Mouse (Mus musculus): ENCODE results near the gene Krt16.

The Krt16 gene

GRCm38 (mm10) chr11:100269821-100270332 is 21.2 kb upstream of the Krt16 start, which contains the start of gene Krt42:
Krt42 (minus strand) TSS chr11:100269871.
- CTCF ChIA-PET = interaction anchor here in 3 of 4 experiments (0.9 to 8.5 kb wide), 5 partner anchors 12 to 130 kb away, joined by 3 to 71 read pairs (median 3); no protein-coding TSS in a partner anchor
- POLR2A ChIA-PET = interaction anchor here (0.5 to 8.7 kb wide), 18 partner anchors 8 to 81 kb away, joined by 3 to 162 read pairs (median 6); partner anchors contain the start of genes Eif1 (in 2 of the 4) and Krt17 (in 2 of the 4)

GRCm38 (mm10) chr11:100262058-100262980 is 13.6 kb upstream of the Krt16 start:
- ChIA-PET POLR2A (interaction anchor here (0.5 to 11.3 kb wide), 34 partner anchors 8 to 952 kb away, joined by 3 to 262 read pairs (median 5); partner anchors contain the start of genes Eif1 (in 4 of the 4) and Krt42 (in 1 of the 4)), CTCF (interaction anchor here in 3 of 4 experiments (0.5 to 7.3 kb wide), 15 partner anchors 8 to 1196 kb away, joined by 3 to 69 read pairs (median 4); no protein-coding TSS in a partner anchor)

GRCm38 (mm10) chr11:100261235-100261605 is 12.5 kb upstream of the Krt16 start:
- CTCF ChIA-PET = interaction anchor here (0.6 to 7.3 kb wide), 15 partner anchors 9 to 1074 kb away, joined by 3 to 69 read pairs (median 4); no protein-coding TSS in a partner anchor
- POLR2A ChIA-PET = interaction anchor here (0.6 to 11.3 kb wide), 25 partner anchors 8 to 359 kb away, joined by 3 to 262 read pairs (median 6); partner anchors contain the start of genes Eif1 (in 3 of the 4) and Krt42 (in 1 of the 4)

- POLR2A ChIA-PET = interaction anchor here (0.6 to 11.3 kb wide), 19 partner anchors 10 to 360 kb away, joined by 3 to 262 read pairs (median 6); partner anchors contain the start of genes Eif1 (in 3 of the 4) and Krt42 (in 1 of the 4)
- CTCF ChIA-PET = interaction anchor here (0.6 to 7.3 kb wide), 14 partner anchors 9 to 1075 kb away, joined by 3 to 69 read pairs (median 4); no protein-coding TSS in a partner anchor
These were observed 12.0 kb upstream of the Krt16 start, which contains the start of gene Krt17 for GRCm38 (mm10) chr11:100260514-100261234. Krt17 (minus strand) TSS chr11:100261029.

- CTCF ChIA-PET = interaction anchor here in 2 of 4 experiments (5.1 to 7.3 kb wide), 2 partner anchors 23 kb away, joined by 48 to 69 read pairs; no protein-coding TSS in a partner anchor
These were observed 10.4 kb upstream of the Krt16 start for GRCm38 (mm10) chr11:100259079-100259478.

GRCm38 (mm10) chr11:100257967-100258366 is 9.3 kb upstream of the Krt16 start:
- ChIA-PET CTCF (interaction anchor here (1.2 to 7.3 kb wide), 6 partner anchors 24 to 40 kb away, joined by 4 to 48 read pairs (median 8); no protein-coding TSS in a partner anchor), POLR2A (interaction anchor here (0.7 to 11.3 kb wide), 14 partner anchors 8 to 62 kb away, joined by 3 to 262 read pairs (median 4); partner anchors contain the start of genes Eif1 (in 1 of the 4) and Krt42 (in 1 of the 4))

More at GRCm38 (mm10) chr11:100259079-100259478, 10.4 kb upstream of the Krt16 start:
- POLR2A ChIA-PET = interaction anchor here in 2 of 4 experiments (1.3 to 11.3 kb wide), 5 partner anchors 12 to 62 kb away, joined by 3 to 262 read pairs (median 41); partner anchors contain the start of genes Eif1 (in 1 of the 2) and Krt42 (in 1 of the 2)

GRCm38 (mm10) chr11:100255514-100255913 is 6.8 kb upstream of the Krt16 start:
- POLR2A ChIA-PET = interaction anchor here (1.1 to 11.3 kb wide), 25 partner anchors 7 to 142 kb away, joined by 3 to 262 read pairs (median 8); partner anchors contain the start of genes Eif1 (in 3 of the 4), Krt42 (in 2 of the 4) and Jup (in 1 of the 4)
- CTCF ChIA-PET = interaction anchor here in 2 of 4 experiments (1.0 to 3.0 kb wide), 7 partner anchors 9 to 39 kb away, joined by 3 to 29 read pairs (median 4); no protein-coding TSS in a partner anchor

- CTCF ChIA-PET = interaction anchor here in 3 of 4 experiments (0.6 to 3.0 kb wide), 17 partner anchors 8 to 1900 kb away, joined by 3 to 29 read pairs (median 5); no protein-coding TSS in a partner anchor
- POLR2A ChIA-PET = interaction anchor here (0.5 to 11.3 kb wide), 44 partner anchors 8 to 1073 kb away, joined by 3 to 262 read pairs (median 6); partner anchors contain the start of genes Eif1 (in 3 of the 4), Krt42 (in 2 of the 4), Acly (in 1 of the 4) and Jup (in 1 of the 4)
These were observed 5.8 kb upstream of the Krt16 start for GRCm38 (mm10) chr11:100254360-100255090.

- ChIA-PET CTCF (interaction anchor here (0.5 to 3.2 kb wide), 6 partner anchors 35 to 52 kb away, joined by 3 to 12 read pairs (median 5); no protein-coding TSS in a partner anchor), POLR2A (interaction anchor here in 2 of 4 experiments (0.7 to 2.5 kb wide), 3 partner anchors 8 to 36 kb away, joined by 3 to 10 read pairs (median 4); no protein-coding TSS in a partner anchor)
These were observed 2.2 kb downstream of the Krt16 start for GRCm38 (mm10) chr11:100246471-100246870.

- ChIA-PET CTCF (interaction anchor here in 1 of 4 experiments (2.0 kb wide), 1 partner anchor 42 kb away, joined by 7 read pairs; no protein-coding TSS in a partner anchor), POLR2A (interaction anchor here in 1 of 4 experiments (0.7 kb wide), 1 partner anchor 79 kb away, joined by 3 read pairs; the partner anchor contains the start of gene Eif1)
These were observed 8.4 kb downstream of the Krt16 start for GRCm38 (mm10) chr11:100240272-100240671.

GRCm38 (mm10) chr11:100221741-100222140 is 27.0 kb downstream of the Krt16 start:
- CTCF ChIA-PET = interaction anchor here (0.5 to 4.5 kb wide), 18 partner anchors 9 to 135 kb away, joined by 3 to 75 read pairs (median 4); partner anchors contain the start of gene Krt17 (in 1 of the 4)
- POLR2A ChIA-PET = interaction anchor here (0.7 to 3.8 kb wide), 17 partner anchors 16 to 99 kb away, joined by 3 to 28 read pairs (median 4); partner anchors contain the start of gene Eif1 (in 2 of the 4)

GRCm38 (mm10) chr11:100219304-100219703 is 29.4 kb downstream of the Krt16 start:
- CTCF ChIA-PET = interaction anchor here (0.5 to 4.4 kb wide), 7 partner anchors 62 to 881 kb away, joined by 3 to 75 read pairs (median 6); no protein-coding TSS in a partner anchor
- POLR2A ChIA-PET = interaction anchor here in 2 of 4 experiments (1.1 to 3.8 kb wide), 3 partner anchors 59 to 100 kb away, joined by 4 to 28 read pairs (median 5); partner anchors contain the start of gene Eif1 (in 1 of the 2)

- POLR2A ChIA-PET = interaction anchor here in 3 of 4 experiments (0.6 to 1.9 kb wide), 5 partner anchors 9 to 111 kb away, joined by 3 to 5 read pairs (median 3); partner anchors contain the start of gene Eif1 (in 1 of the 3)
- CTCF ChIA-PET = interaction anchor here in 2 of 4 experiments (0.5 to 1.8 kb wide), 5 partner anchors 39 to 736 kb away, joined by 3 to 7 read pairs (median 3); no protein-coding TSS in a partner anchor
These were observed 40.2 kb downstream of the Krt16 start for GRCm38 (mm10) chr11:100208542-100208941.

GRCm38 (mm10) chr11:100207498-100207897 is 41.2 kb downstream of the Krt16 start, which contains the start of gene Krt14:
Krt14 (minus strand) TSS chr11:100207548.
- CTCF ChIA-PET = interaction anchor here (0.6 to 5.8 kb wide), 5 partner anchors 18 to 75 kb away, joined by 3 to 33 read pairs (median 6); no protein-coding TSS in a partner anchor
- POLR2A ChIA-PET = interaction anchor here in 3 of 4 experiments (1.1 to 1.9 kb wide), 4 partner anchors 8 to 112 kb away, joined by 3 to 5 read pairs (median 4); partner anchors contain the start of gene Eif1 (in 1 of the 3)

- ChIA-PET POLR2A (interaction anchor here in 1 of 4 experiments (0.9 to 1.3 kb wide), 2 partner anchors 11 to 85 kb away, joined by 3 to 4 read pairs; partner anchors contain the start of gene Krt9), CTCF (interaction anchor here in 3 of 4 experiments (1.0 to 5.8 kb wide), 4 partner anchors 18 to 95 kb away, joined by 3 to 33 read pairs (median 14); no protein-coding TSS in a partner anchor)
These were observed 45.3 kb downstream of the Krt16 start for GRCm38 (mm10) chr11:100203448-100203847.

Measured in embryonic stem cell, embryonic (primary cell).